Mouse (Mus musculus) limb, embryonic 10.5 days (tissue): Measurements from ENCODE around the gene Zfp398. TPM values are rescaled to one million over a fixed set of nuclear protein-coding genes. Genes with fewer than 3 reads are reported as not detected.

Source experiments
- DNase-seq: peaks from one replicate; pipeline ENCODE4 v3.0.0-alpha.2; 2017; ENCODE audit warnings: low spot score
- H3K27ac ChIP-seq: fragments of 300-500 bp; sonication (generic); 2 replicates; pipeline ENCODE4 v1.5.1; 2016; ENCODE audit warnings: mild to moderate bottlenecking
- H3K27me3 ChIP-seq: fragments of 300-500 bp; sonication (generic); 2 replicates; pipeline ENCODE4 v1.6.1; 2016; ENCODE audit warnings: low read depth, mild to moderate bottlenecking; ENCODE audit not compliant: poor library complexity, severe bottlenecking
- H3K36me3 ChIP-seq: fragments of 300-500 bp; sonication (generic); 2 replicates; pipeline ENCODE4 v1.6.1; 2016; ENCODE audit warnings: mild to moderate bottlenecking, moderate library complexity
- H3K4me1 ChIP-seq: fragments of 300-500 bp; sonication (generic); 2 replicates; pipeline ENCODE4 v1.6.1; 2016
- H3K4me3 ChIP-seq: fragments of 300-500 bp; sonication (generic); 2 replicates; pipeline ENCODE4 v1.5.1; 2016; ENCODE audit warnings: mild to moderate bottlenecking, moderate library complexity
- H3K9me3 ChIP-seq: fragments of 300-500 bp; sonication (generic); replicated peaks from 2 replicates; pipeline ENCODE4 v1.6.1; 2016; ENCODE audit warnings: mild to moderate bottlenecking
- WGBS: fragments of 180-500 bp; shearing (Covaris S2); methylation state at CpG from one replicate; pipeline ENCODE4 v1.1.7; 2016; 5-methylcytosine and 5-hydroxymethylcytosine counted together
- polyA plus RNA-seq: library from polyadenylated mRNA; unstranded; fragments of >200 nt; fragmentation: Nextera tagmentation; extraction: Ambion mirVana; gene quantifications from 2 replicates; pipeline ENCODE4 v1.2.1, GENCODE M21; 2016

Zfp398 gene
- polyA plus RNA-seq, 1 experiment from 2014 or later, result 9.1 TPM

DNA sequence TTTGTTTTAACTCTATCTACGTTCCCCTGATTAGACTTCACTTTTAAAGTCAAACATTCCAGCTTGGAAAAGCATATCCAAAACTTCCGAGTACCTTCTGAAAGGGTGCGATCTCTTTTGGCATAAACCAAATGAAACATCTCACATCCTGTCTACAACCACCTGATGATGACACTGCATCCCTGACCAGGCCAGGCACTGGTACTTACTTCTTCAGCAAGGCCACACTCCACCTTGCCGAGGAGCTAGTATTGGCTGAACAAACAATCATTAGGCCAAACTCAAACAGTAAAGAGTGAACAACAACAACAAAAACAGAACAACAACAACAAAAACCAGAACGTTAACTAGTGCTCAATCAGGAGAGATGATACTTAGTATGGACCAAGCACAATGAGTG, 24.1 kb upstream of the Zfp398 start:
- WGBS, result 66% methylated on average over 5 of the region's 5 CpGs
- no peak for DNase-seq
- peaks cover 27% of the 10 kb centered on the region for H3K4me1 ChIP-seq
- peak overlapping the region; percentile 87 for H3K4me3 ChIP-seq
- no peaks in the 10 kb centered on the region for H3K27me3 ChIP-seq
- no peaks in the 10 kb centered on the region for H3K9me3 ChIP-seq
- H3K36me3 ChIP-seq, result peaks cover 43% of the 10 kb centered on the region
- peak overlapping the region; percentile 94 for H3K27ac ChIP-seq

- peaks cover 34% of the 10 kb centered on the region for H3K36me3 ChIP-seq
- peak; percentile 35 for DNase-seq
- 1% methylated on average over 17 of the region's 17 CpGs for WGBS
These were observed 23.1 kb upstream of the Zfp398 start for GRCm38 (mm10) chr6:47812271-47812915.

GRCm38 (mm10) chr6:47813257-47813878, 22.1 kb upstream of the Zfp398 start, which contains the start of gene Pdia4:
Pdia4 (minus strand) TSS chr6:47813430.
- peaks cover 27% of the 10 kb centered on the region for H3K4me1 ChIP-seq
- peak within 1 kb of the TSS; percentile 94 for H3K27ac ChIP-seq
- H3K4me3 ChIP-seq, result peak within 1 kb of the TSS; percentile 87
- H3K27me3 ChIP-seq, result no peaks in the 10 kb centered on the region
- under 1% methylated on average over 44 of the region's 44 CpGs for WGBS
- peak; percentile 99 for DNase-seq
- H3K36me3 ChIP-seq, result peaks cover 29% of the 10 kb centered on the region
- no peaks in the 10 kb centered on the region for H3K9me3 ChIP-seq

More at GRCm38 (mm10) chr6:47812271-47812915, 23.1 kb upstream of the Zfp398 start:
- no peaks in the 10 kb centered on the region for H3K27me3 ChIP-seq
- no peaks in the 10 kb centered on the region for H3K9me3 ChIP-seq
- H3K4me3 ChIP-seq, result peak overlapping the region; percentile 87
- peak overlapping the region; percentile 94 for H3K27ac ChIP-seq
- peaks cover 27% of the 10 kb centered on the region for H3K4me1 ChIP-seq

DNA sequence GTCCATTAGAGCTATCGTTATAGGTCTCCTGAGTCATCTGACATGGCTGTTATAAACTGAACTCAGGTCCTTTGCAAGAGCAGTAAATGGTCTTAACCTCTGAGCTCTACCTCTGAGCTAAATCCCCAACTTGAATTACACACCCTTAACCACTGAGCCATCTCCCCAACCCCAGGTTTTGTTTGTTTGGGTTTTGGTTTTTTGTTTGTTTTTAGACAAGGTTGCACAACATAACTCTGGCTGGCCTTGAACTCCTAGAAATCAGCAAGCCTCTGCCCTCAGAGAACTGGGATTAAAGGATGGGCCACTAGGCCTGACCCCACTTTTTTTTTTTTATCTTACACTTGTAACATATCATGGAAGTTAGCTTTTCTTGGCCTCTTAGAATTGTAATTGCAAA, 19.3 kb upstream of the Zfp398 start:
- DNase-seq, result no peak
- peaks cover 12% of the 10 kb centered on the region for H3K4me1 ChIP-seq
- H3K27ac ChIP-seq, result no peak overlapping the region
- no peaks in the 10 kb centered on the region for H3K27me3 ChIP-seq
- no peak overlapping the region for H3K4me3 ChIP-seq
- no peaks in the 10 kb centered on the region for H3K9me3 ChIP-seq
- H3K36me3 ChIP-seq, result peaks cover 27% of the 10 kb centered on the region
- WGBS, result 85% methylated on average over 1 of the region's 1 CpGs

DNA sequence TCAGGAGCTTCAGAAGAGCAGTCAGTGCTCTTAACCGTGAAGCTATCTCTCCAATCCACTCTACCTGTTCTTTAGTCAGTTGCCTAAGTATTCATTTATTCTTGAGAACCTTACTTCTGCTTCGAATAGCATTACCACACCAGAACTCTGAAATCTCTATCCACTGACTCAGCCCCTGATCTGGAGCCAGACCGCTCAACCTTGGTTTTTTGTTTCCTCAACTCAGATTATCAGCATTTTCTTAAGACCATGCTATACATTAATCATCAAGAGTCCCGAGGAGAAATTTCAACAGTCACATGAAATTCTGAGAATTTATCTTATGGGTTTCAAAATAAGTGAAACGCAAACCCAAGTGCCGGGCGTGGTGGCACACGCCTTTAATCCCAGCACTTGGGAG, 16.7 kb upstream of the Zfp398 start:
- Histone ChIP-seq H3K4me1 (peaks cover 3% of the 10 kb centered on the region; the same call in 1 of the 2 replicates), H3K4me3 (no peak overlapping the region), H3K9me3 (no peaks in the 10 kb centered on the region), H3K27me3 (no peaks in the 10 kb centered on the region), H3K36me3 (peaks cover 46% of the 10 kb centered on the region), H3K27ac (no peak overlapping the region)
- DNase-seq, result no peak
- WGBS, result 95% methylated on average over 8 of the region's 8 CpGs

DNA sequence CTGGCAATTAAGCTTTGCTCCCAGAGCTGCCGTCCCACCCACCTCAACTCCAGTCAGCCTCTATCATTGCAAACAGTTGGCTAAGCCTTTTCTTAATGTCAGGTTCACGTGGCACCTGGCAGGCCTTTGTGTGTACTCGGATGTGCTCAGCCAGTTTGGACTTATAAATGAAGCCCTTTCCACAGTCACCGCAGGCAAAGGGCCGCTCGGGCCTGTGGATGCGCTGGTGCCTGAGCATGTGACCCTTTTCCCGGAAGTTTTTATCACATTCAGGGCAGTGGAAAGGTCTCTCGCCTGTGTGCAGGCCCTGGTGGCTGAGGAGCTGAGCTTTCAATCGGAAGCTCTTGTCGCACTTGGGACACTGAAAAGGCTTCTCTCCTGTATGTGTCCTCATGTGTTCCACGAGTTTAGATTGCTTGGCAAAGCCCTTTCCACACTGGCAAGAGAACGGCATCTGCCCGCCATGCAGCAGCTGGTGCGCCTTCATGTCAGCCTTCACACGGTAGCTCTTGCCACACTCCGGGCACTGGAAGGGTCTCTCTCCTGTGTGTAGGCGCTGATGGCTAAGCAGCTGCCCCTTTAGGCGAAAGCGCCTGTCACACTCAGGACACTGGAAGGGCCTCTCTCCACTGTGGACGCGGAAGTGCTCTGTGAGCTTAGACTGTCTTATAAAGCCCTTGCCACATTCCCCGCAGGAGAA, 15.7 kb upstream of the Zfp398 start:
- WGBS, result 94% methylated on average over 23 of the region's 23 CpGs
- Histone ChIP-seq H3K9me3 (no peaks in the 10 kb centered on the region), H3K36me3 (peaks cover 56% of the 10 kb centered on the region), H3K4me1 (no peaks in the 10 kb centered on the region), H3K27me3 (no peaks in the 10 kb centered on the region), H3K27ac (no peak overlapping the region), H3K4me3 (no peak overlapping the region)
- DNase-seq, result no peak

DNA sequence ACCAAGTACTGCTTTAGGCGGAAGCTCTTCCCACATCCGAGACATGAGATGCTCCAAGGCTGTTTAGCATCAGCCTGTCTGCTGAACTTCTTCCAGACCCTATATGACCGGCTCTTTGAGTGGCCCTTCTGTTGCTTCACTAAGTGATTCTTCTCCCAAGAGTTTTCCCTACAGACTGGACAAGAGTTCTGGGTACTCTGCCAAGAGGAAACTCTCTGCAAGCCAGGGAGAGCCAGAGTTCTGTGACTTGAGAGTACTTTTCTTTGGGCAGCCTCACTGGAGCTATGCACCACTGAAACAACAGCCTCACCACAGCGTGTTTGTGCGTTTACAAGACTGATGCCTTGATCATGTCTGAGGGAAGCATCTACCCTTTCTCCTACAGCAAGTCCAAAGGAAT, 14.2 kb upstream of the Zfp398 start:
- Histone ChIP-seq H3K4me3 (no peak overlapping the region), H3K27ac (no peak overlapping the region), H3K4me1 (no peaks in the 10 kb centered on the region), H3K9me3 (no peaks in the 10 kb centered on the region), H3K27me3 (no peaks in the 10 kb centered on the region), H3K36me3 (peaks cover 60% of the 10 kb centered on the region)
- no peak for DNase-seq
- 93% methylated on average over 5 of the region's 5 CpGs for WGBS

DNA sequence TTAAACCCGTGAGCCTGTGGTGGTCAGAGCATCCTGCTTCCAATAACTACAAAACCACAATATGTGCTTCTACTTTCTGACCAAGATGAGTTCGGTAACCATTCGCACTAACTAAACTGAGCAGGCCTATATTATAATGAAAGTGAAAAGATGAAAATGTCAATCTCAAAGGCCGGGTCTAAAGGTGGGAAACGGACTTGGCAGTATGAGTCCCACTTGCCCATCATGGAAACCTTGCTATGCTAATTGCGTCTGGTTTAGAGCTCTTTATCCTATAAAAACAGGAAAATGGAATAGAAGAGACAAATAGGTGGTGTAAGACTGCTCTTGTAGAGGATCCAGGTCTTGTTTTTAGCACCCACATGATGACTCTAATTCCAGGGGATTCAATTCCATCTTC, 13.7 kb upstream of the Zfp398 start:
- Histone ChIP-seq H3K9me3 (no peaks in the 10 kb centered on the region), H3K36me3 (peaks cover 60% of the 10 kb centered on the region), H3K4me1 (no peaks in the 10 kb centered on the region), H3K27ac (no peak overlapping the region), H3K4me3 (no peak overlapping the region), H3K27me3 (no peaks in the 10 kb centered on the region)
- no peak for DNase-seq
- WGBS, result 94% methylated on average over 6 of the region's 6 CpGs

DNA sequence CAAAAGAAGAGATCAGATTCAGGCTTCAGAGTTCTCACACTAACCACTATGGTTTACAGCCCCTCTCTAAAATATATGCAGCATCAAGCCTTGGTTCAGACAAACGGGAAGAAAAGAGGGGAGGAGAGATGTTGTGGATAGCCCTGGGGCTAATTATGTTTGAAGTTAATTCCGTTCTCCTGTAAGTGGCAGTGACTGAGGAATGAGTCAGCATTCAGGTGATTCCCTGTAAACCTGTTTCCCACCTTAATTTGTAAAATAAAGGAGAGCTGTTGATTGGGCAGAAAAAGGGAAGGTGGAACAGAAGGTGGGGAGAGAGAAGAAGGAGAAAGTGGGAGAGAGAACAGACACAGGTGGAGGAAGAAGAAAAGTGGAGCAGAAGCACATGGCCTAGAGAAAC, 11.2 kb upstream of the Zfp398 start:
- no peak overlapping the region for H3K27ac ChIP-seq
- WGBS, result 55% methylated on average over 2 of the region's 2 CpGs
- DNase-seq, result no peak
- no peak overlapping the region for H3K4me3 ChIP-seq
- H3K9me3 ChIP-seq, result no peaks in the 10 kb centered on the region
- no peaks in the 10 kb centered on the region for H3K27me3 ChIP-seq
- H3K4me1 ChIP-seq, result peaks cover 5% of the 10 kb centered on the region
- peaks cover 52% of the 10 kb centered on the region for H3K36me3 ChIP-seq

GRCm38 (mm10) chr6:47827462-47827861, 8.0 kb upstream of the Zfp398 start:
- Histone ChIP-seq H3K27ac (no peak overlapping the region), H3K9me3 (no peaks in the 10 kb centered on the region), H3K36me3 (peaks cover 26% of the 10 kb centered on the region), H3K4me3 (no peak overlapping the region), H3K27me3 (no peaks in the 10 kb centered on the region), H3K4me1 (peaks cover 18% of the 10 kb centered on the region)
- 96% methylated on average over 4 of the region's 4 CpGs for WGBS
- no peak for DNase-seq

GRCm38 (mm10) chr6:47828950-47829349, 6.5 kb upstream of the Zfp398 start:
- peak overlapping the region; percentile 88; the same call in 1 of the 2 replicates for H3K4me3 ChIP-seq
- no peaks in the 10 kb centered on the region for H3K9me3 ChIP-seq
- peaks cover 18% of the 10 kb centered on the region for H3K4me1 ChIP-seq
- no peak for DNase-seq
- no peaks in the 10 kb centered on the region for H3K27me3 ChIP-seq
- peaks cover 12% of the 10 kb centered on the region for H3K36me3 ChIP-seq
- WGBS, result 24% methylated on average over 1 of the region's 1 CpGs
- H3K27ac ChIP-seq, result no peak overlapping the region

DNA sequence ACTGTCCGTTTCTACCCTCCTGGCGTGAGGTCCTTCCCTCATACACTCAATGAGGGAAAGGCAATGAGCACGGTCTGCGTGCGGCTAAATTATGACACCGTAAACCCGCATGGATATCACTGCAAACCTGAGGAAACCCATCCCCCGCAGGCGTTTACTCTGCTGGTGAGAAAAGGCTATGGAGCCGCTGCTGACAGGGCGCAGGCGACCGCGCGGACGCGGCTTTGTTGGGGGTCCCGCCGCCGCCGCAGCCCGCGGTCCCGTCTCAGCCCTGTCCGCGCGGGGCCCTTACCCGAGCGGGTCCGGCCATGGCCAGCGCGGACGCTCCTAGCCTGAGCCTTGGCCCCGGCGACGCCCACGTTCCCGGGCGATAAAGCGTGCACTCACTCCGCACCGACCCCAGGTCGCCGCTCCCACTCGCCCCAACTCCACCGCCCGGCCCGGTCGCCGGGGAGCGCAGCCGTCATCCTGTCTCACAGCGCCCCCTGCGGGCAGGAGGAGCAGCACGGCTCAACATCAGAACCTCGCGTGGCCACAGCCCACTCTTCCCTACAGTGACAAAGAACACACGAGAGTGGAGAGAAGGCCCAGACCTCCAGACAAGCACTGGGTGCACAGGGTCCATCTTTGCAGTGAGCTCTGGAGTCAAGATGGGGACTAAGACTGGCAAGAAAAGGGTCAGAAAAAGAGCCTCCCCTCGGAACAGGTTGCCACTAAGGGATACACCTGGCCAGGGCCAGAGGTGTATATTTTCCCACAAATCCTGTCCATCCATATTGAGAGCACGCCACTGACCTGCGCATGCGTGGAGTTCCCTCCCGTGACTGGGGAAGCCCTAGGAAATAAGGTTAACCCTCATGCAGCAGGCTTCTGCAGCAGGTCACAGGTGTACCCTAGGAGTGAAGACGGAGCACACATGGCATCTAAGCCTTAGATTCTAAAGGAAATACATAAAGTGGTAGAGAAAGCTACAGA, 5.1 kb upstream of the Zfp398 start, which contains the start of gene Zfp786:
Gene Zfp786 (minus strand): TSS at position 764 of the 975 bp plus-strand sequence.
- H3K9me3 ChIP-seq, result no peaks in the 10 kb centered on the region
- H3K27me3 ChIP-seq, result no peaks in the 10 kb centered on the region
- DNase-seq, result peak; percentile 98
- 2% methylated on average over 64 of the region's 64 CpGs for WGBS
- H3K4me1 ChIP-seq, result peaks cover 18% of the 10 kb centered on the region
- H3K4me3 ChIP-seq, result peak within 1 kb of the TSS; percentile 88
- H3K27ac ChIP-seq, result peak within 1 kb of the TSS; percentile 96
- no peaks in the 10 kb centered on the region for H3K36me3 ChIP-seq
